Mouse (Mus musculus): ENCODE results near the gene Ptgs2.

The Ptgs2 gene

DNA sequence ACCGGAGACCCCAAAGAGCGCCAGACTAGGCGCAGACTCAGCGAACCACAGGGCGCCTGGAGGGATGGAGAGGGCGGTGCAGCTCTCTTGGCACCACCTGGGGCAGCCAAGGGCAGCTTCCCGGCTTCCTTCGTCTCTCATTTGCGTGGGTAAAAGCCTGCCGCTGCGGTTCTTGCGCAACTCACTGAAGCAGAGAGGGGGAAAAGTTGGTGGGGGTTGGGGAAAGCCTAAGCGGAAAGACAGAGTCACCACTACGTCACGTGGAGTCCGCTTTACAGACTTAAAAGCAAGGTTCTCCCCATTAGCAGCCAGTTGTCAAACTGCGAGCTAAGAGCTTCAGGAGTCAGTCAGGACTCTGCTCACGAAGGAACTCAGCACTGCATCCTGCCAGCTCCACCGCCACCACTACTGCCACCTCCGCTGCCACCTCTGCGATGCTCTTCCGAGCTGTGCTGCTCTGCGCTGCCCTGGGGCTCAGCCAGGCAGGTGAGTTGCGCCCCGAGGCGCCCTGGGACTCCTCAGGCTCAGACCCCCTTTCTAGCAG, at the start of gene Ptgs2:
Gene Ptgs2 (plus strand): TSS at position 242 of the 544 bp plus-strand sequence.
- DNase-seq (ENCODE audit: low spot score) = no peak

DNA sequence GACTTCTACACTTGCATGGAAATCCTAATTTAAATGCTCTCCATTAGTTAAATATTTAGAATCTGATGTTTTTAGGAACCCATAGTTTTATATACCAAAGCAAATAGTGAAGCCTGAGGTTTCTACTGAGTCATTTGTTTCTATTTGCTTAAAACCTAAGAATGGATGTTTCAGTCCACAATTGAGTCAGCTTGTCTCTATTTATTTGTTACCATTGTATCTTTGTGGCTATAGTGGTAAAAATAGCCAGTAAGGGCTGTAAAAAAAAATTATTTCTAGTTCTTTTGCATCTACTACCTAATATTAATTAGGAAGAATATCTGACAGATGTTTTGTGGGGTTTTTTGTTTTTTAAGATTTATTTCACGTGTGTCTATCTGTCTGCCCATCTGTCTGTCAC, 49.6 kb upstream of the Ptgs2 start:
- DNase-seq (ENCODE audit: low spot score) = no peak

- DNase-seq (ENCODE audit: low spot score) = no peak
These were observed 34.1 kb upstream of the Ptgs2 start for GRCm38 (mm10) chr1:150065684-150066083.

DNA sequence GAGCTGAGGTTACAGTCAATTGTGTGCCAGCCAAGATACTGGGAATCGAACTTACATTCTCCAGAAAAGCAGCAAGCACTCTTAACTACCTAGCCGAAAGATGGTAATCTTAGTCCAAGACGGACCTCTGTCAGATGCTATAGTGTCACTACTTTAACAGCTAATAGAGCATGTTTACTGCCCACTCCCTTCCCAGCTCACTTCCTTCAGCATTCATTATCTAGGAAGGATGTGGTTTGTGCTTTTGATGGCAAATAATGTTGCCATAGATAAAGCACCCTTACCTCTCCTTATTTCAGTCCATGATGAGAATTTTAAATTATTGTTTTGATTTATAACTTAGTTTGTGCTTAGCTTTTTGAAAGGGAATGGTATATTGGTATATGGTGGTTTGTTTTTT, 27.0 kb upstream of the Ptgs2 start:
- DNase-seq (ENCODE audit: low spot score) = no peak

DNA sequence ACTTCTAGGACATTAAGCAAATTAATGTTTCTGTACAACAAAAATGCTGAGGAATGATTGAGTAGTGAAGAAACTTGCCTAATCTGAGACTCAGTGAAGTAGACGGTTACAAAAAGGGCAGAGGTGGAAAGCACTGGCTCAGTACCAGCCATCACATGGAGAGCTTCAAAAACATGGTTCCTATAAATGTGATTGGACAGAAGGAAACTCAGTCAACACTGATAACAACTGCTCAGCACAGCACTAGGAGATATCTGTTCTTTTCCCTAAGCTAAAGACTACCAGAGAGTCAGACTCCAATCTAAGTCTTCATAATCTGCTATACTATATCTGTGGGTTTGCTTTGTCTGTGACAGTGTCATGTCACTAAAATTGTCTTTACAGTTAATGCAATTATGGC, 25.2 kb upstream of the Ptgs2 start:
- no peak for DNase-seq (ENCODE audit: low spot score)

DNA sequence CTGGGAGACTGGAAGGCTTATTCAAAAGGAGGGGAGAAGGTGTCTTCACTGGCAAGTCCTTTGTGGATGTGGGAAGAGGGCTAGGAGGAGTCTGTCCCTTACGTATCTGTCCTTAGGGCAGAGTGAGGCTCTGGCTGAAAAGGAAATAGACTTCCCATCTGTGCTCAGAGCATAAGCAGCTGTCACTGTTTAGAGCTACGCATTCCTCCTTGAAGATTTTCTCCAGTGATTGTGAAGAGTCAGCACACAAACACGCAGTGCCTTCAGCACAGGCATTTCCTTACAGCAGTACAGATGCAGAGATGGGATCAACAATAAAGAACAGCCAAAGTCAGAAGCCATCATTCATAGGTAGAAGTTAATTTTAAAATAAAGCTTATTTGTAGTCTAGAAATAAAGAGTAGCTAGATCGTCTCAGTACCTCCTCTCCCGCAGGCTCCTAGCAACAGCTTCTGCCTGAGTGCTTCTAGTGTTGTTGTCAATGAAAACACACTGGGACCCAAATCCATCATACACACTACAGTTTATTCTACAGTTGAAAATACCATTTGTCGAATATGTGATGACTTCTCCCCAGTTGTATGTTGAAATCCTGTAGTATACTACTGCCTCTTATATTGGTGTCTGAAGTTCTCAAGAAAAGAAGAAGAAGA, 10.7 kb upstream of the Ptgs2 start:
- no peak for DNase-seq (ENCODE audit: low spot score)

GRCm38 (mm10) chr1:150090229-150090628, 9.6 kb upstream of the Ptgs2 start:
- DNase-seq (ENCODE audit: low spot score) = no peak

GRCm38 (mm10) chr1:150097036-150097435, 2.8 kb upstream of the Ptgs2 start:
- DNase-seq (ENCODE audit: low spot score) = no peak

GRCm38 (mm10) chr1:150097721-150098120, 2.1 kb upstream of the Ptgs2 start:
- no peak for DNase-seq (ENCODE audit: low spot score)

DNA sequence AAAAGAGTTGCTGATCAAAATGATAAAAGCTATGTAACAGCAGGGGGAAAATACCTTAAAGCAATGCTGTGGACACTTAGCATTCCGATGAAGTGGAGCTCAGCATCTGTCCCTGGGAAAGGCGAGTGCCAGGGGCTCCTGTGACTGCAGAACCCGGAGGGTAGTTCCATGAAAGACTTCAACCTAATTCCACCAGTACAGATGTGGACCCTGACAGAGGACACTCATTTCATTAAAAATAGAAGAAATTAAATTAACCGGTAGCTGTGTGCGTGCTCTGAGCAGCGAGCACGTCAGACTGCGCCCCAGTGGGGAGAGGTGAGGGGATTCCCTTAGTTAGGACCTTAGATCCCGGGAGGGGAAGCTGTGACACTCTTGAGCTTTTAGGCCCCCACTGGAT, 457 bp upstream of the Ptgs2 start:
- no peak for DNase-seq (ENCODE audit: low spot score)

DNA sequence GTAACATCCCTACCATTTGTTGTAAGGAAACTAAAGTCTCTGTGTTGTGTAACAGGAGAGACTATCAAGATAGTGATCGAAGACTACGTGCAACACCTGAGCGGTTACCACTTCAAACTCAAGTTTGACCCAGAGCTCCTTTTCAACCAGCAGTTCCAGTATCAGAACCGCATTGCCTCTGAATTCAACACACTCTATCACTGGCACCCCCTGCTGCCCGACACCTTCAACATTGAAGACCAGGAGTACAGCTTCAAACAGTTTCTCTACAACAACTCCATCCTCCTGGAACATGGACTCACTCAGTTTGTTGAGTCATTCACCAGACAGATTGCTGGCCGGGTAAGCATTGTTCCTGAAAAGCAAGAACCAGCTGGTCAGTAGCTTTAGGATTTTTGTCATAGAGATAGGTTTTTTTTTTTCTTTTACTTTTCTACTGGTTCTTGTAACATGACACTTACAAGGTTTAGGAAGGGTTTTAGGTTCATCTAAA, 4.4 kb downstream of the Ptgs2 start:
- DNase-seq (ENCODE audit: low spot score) = no peak

- DNase-seq (ENCODE audit: low spot score) = no peak
These were observed 6.9 kb downstream of the Ptgs2 start for GRCm38 (mm10) chr1:150106736-150107135.

DNA sequence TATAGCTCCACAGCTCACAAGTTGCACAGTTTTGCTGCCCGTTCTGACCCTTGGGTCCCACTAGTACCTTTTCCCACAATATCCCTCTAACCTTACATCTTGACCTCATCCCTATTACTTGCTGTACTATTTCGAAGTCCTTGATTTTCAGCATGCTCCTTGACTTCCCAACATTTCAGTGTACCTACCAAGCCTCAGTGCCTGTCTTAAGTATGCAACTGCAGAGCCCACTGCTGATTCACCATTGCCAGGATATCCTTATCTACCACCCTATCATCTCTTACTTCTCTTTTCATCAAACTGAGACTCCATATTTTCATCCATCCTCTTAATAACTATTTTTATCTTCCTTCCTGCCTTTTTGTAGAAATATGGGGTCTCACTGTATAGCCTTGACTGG, 9.8 kb downstream of the Ptgs2 start:
- no peak for DNase-seq (ENCODE audit: low spot score)

GRCm38 (mm10) chr1:150115352-150115751, 15.5 kb downstream of the Ptgs2 start:
- no peak for DNase-seq (ENCODE audit: low spot score)

- DNase-seq (ENCODE audit: low spot score) = no peak
These were observed 18.5 kb downstream of the Ptgs2 start for GRCm38 (mm10) chr1:150118352-150118751.

GRCm38 (mm10) chr1:150125568-150125967, 25.7 kb downstream of the Ptgs2 start:
- DNase-seq (ENCODE audit: low spot score) = no peak

- no peak for DNase-seq (ENCODE audit: low spot score)
These were observed 30.2 kb downstream of the Ptgs2 start for GRCm38 (mm10) chr1:150130070-150130469.

DNA sequence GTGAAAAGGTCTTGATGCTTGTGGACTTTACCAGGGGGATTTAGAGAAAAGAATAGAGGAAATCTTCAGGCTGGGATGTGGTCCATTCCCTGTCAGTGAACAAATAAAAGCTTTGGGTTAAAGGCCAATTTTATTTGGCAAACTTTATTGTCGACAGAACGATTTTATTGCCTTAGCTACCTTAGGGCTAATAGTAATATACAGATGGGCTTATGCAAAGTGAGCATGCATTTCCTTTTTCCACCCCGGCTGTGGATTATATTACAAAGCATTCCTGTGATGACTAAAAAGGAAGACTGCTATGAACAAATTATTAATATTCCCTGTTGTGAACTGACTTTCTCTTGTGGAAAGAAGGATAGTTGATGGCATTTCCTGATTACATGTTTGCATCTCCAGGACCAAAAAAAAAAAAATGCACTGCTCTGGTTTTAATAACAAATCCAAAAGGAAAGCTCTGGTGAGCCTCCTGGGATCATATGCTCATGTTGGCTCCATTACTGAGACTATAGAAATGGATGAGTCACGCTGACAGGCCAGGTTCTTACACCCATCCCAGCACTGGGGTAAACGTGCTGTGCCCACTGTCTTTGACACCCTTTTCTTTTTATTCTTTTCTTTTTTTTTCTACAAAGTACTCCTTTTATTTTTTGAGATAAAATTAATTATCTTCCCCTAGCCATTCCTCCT, 30.9 kb downstream of the Ptgs2 start:
- DNase-seq (ENCODE audit: low spot score) = no peak

GRCm38 (mm10) chr1:150135350-150135749, 35.5 kb downstream of the Ptgs2 start:
- DNase-seq (ENCODE audit: low spot score) = no peak

DNA sequence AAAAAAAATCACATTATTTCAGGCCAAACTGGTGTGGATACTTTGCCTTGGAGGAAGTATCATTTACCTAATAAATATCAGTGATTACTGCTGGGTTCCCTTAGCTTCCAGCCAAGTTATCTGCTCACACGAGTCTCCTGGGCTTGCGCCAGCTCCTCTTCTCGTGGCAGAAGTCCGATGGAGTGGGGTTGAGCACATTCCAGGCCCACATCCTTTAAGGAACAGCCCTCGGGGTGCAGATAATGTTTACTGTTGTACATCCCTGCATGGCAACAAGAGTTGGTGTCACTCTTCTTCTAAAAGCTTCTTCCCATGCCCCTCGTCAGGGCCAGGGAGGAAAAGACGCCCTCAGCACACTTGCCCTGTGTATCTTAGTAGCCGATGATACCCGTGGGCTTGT, 39.9 kb downstream of the Ptgs2 start:
- no peak for DNase-seq (ENCODE audit: low spot score)

GRCm38 (mm10) chr1:150141939-150142338, 42.1 kb downstream of the Ptgs2 start:
- no peak for DNase-seq (ENCODE audit: low spot score)

GRCm38 (mm10) chr1:150143578-150143977, 43.7 kb downstream of the Ptgs2 start:
- no peak for DNase-seq (ENCODE audit: low spot score)

DNA sequence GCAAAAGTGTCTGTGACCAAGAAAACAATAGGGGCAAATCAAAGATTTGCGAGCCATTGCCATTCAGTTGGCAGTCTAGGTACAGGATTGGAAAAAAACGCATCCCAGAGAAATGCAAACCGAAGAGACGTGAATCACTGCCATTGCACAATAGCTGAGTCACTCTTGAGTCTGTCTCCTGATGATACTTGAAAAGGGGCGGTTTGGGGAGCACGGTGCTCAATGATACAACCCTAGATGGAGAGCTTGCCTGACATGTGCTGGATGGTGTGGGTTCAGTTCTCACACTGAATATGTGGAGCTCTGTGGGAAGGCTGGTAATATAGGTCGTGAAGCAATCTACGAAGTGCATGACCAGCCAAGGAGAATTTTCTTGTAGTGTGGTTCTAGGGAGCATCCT, 45.2 kb downstream of the Ptgs2 start:
- DNase-seq (ENCODE audit: low spot score) = no peak

DNA sequence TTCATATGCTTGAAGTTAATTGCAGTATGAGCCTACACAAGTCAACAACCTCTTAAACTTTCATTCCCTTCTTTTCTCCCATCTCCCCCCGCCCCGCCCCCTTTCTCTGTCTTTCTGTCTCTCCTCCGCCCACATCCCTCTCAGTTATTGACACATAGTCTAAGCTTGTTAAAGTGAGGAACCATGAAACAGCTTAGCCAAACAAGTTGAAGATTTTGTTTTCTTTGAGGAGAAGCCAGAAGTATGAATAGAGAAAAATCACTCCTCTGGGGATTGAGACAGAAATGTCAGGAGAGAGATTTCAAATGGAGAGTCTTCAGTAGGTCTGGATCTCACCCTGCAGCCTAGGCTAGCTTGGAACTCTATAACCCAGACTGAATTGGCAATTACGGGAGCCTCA, 47.4 kb downstream of the Ptgs2 start:
- no peak for DNase-seq (ENCODE audit: low spot score)
